Mouse (Mus musculus) left cerebral cortex, adult 2 months (tissue): ENCODE data around the gene Olfr625-ps1. TPM values are rescaled to one million over a fixed set of nuclear protein-coding genes. Genes with fewer than 3 reads are reported as not detected.
"Not testable (repeated sequence)": the region's sequence is repeated elsewhere in the genome, so short reads cannot be mapped to it uniquely, and the experiment has no call there.

ENCODE experiments used
- DNase-seq, 2 experiments: peaks; one replicate each; pipeline ENCODE4 v3.0.0; 2021 to 2022; ENCODE audit warnings: low spot score in 2 of 2, mixed read lengths in 1 of 2; ENCODE audit errors: extremely low spot score in 1 of 2
- H3K27ac ChIP-seq: fragments of 200-600 bp; 2 replicates; pipeline ENCODE4 v1.8.1; 2022
- H3K4me3 ChIP-seq: fragments of 200-600 bp; 2 replicates; pipeline ENCODE4 v1.8.1; 2022
- CTCF ChIP-seq: fragments of 200-600 bp; IDR thresholded peaks from 2 replicates; pipeline ENCODE4 v1.8.1; 2022; ENCODE audit warnings: antibody characterized with exemption, mild to moderate bottlenecking, moderate library complexity
- intact Hi-C: fragments of 180-260 bp; cut with DNase I; formaldehyde crosslinking; loops from one replicate; pipeline ENCODE4 v1.15.1; 2025
- long read RNA-seq, 2 experiments: library from polyadenylated mRNA; stranded (forward); transcript quantifications; one replicate each; pipeline ENCODE4 v2.0.0; 2021; ENCODE audit warnings: borderline mapping rate in 2 of 2
- total RNA-seq, 2 experiments: library from RNA; stranded (reverse); gene quantifications; 2 replicates each; pipeline ENCODE4 v1.2.3; 2021

Olfr625-ps1 gene
- total RNA-seq: not detected
- long read RNA-seq, experiment 1: 0 reads
- long read RNA-seq, experiment 2: 0 reads

DNA sequence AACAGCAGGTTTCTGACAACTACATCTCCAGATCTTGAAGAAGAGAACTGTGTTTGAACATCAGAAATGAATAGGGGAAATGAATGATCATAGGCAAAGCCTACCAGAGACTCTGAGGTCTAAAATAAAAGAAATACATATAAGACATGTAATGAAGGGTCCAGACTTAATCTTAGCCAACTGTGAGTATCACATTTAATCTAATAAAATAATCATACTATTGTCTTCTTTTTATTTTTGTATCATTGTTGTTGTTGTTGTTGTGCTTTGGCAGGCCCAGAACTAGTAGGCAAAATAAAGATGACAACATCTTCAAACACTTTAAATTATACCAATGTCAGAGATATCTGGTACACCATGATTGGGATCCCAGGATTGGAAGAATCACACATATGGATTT lies at the start of gene Olfr625-ps1:
Gene Olfr625-ps1 (plus strand): TSS at position 301 of the 400 bp plus-strand sequence.
- intact Hi-C loops: no loop called here
- Histone ChIP-seq H3K27ac (no peak within 1 kb of the TSS), H3K4me3 (no peak within 1 kb of the TSS)
- DNase-seq: no peak
- no peak for TF ChIP-seq CTCF

DNA sequence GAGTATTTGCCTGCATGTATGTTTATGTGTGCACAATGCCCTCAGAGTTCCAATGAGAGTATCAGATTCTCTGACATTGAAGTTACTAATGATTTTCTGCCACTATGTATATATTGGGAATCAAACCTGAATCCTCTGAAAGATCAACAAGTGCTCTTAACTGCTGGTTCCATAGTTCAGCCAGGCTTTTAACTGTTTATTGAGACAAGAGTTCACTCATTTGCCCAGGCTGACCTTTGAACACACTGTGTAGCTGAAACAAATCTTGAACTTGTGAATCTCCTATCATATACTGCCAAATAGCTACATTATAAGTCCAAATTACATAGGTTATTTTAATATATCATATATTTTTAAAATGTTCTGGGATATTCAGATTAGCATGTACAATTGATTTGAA lies 45.7 kb upstream of the Olfr625-ps1 start:
- Histone ChIP-seq H3K27ac (no peak overlapping the region), H3K4me3 (no peak overlapping the region)
- intact Hi-C loops: no loop called here
- no peak for TF ChIP-seq CTCF
- no peak for DNase-seq

DNA sequence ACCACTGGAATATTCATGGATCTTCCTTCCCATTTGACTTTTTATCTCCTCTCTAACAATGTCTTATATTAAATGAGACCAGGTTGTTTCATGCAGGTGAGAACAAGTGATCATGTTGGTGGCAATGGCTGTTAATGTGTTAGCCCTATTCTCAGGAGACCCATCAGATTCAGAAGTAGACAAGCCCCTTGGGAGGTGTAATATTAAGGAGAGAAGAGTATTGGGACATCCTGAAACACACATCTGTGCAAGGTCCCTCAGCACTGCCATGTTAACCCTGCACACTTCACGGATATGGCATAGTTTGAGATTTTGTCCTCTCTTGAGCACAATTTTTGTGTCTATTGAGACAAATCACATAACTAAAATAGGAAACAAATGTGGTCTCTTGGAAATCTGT lies 39.9 kb upstream of the Olfr625-ps1 start, which contains the start of gene Olfr622:
Gene Olfr622 (minus strand): TSS at position 101 of the 400 bp plus-strand sequence.
- TF ChIP-seq CTCF: no peak
- Histone ChIP-seq H3K27ac (no peak within 1 kb of the TSS), H3K4me3 (no peak within 1 kb of the TSS)
- no peak for DNase-seq
- intact Hi-C loops: no loop called here

DNA sequence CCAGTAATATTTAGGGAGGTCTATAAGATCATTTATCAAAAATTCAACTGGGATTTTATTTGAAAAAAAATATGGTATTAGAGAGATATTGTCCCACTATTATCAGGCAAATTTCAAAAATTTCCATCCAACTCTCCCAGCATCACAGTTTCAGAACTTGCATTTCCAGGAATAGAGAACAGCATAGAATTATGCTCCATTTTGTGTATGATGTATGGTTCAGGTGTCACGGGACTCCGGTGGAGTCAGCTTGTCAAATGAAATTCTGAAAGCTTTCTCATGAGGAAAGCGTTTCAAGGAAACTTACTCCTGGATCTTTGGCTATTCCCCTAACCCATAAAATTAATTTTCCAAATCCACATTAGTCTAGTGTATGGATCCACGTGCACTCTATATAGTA lies 38.5 kb upstream of the Olfr625-ps1 start:
- H3K27ac ChIP-seq: no peak overlapping the region
- intact Hi-C loops: no loop called here

DNA sequence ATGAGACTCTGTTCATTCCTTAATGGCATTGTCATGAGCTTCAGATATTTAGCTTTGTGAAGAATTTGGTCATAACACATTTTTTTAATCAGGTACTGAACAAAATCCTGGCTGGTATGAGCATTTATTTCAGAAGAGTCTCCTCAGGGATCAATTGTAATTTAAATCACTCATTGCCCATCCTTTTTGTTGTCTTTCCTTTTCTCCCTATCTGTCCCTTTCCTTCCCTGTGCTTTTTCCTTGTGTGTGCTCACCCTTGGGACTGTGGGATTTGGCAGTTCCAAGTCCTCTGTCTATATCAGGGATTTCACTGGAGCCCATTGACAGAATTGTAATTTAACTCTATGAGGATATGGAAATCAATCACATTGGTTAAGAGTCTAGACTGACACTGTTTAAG lies 18.9 kb upstream of the Olfr625-ps1 start, which contains the start of gene Olfr623:
Gene Olfr623 (minus strand): TSS at position 101 of the 400 bp plus-strand sequence.
- no peak for DNase-seq
- no peak within 1 kb of the TSS for H3K27ac ChIP-seq
- intact Hi-C loops: no loop called here
- no peak for TF ChIP-seq CTCF
- H3K4me3 ChIP-seq: no peak within 1 kb of the TSS

More for the DNA sequence above, 38.5 kb upstream of the Olfr625-ps1 start:
- no peak overlapping the region for H3K4me3 ChIP-seq
- DNase-seq: no peak
- TF ChIP-seq CTCF: no peak

DNA sequence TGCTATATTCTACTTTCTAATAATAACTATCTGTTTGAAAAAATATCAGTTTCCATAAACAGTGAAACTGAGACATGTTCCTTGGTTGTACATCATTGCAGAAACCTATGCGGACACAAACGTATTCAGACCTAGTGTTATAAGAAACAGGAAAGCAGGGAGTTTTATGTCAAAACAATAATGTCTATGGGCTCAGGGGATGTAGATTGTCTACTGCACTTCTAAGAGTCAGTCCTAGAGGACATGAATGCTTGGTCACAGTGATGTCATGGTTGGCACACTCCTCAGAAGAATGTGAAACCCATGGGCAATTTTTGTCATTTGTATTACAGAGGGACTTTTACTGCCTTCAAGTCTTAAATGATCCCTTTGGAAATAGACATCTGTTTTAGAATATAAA lies 11.4 kb upstream of the Olfr625-ps1 start, which contains the start of gene Olfr624:
Gene Olfr624 (minus strand): TSS at position 101 of the 400 bp plus-strand sequence.
- TF ChIP-seq CTCF: no peak
- no peak for DNase-seq
- H3K27ac ChIP-seq: no peak within 1 kb of the TSS
- intact Hi-C loops: no loop called here
- H3K4me3 ChIP-seq: no peak within 1 kb of the TSS

DNA sequence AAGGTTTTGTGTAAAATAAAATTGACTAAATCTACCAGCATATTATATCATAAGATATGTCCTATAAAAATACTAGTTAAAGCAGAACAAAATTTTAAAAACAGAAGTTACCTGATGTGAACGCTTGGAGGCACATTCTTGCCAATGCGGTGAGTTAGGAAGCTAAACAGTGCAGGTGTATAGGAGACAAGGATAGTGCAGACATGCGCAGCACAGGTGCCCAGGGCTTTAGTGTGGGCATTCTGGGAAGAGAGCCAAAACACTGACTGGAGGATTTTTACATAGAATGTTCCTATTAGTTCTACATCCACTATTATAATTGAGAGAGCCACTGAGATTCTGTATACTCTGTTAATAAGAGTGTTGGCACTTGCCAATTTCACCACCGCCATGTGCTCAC lies 16.9 kb downstream of the Olfr625-ps1 start:
- intact Hi-C loops: no loop called here
- Histone ChIP-seq H3K27ac (no peak overlapping the region), H3K4me3 (no peak overlapping the region)
- DNase-seq: no peak
- no peak for TF ChIP-seq CTCF

DNA sequence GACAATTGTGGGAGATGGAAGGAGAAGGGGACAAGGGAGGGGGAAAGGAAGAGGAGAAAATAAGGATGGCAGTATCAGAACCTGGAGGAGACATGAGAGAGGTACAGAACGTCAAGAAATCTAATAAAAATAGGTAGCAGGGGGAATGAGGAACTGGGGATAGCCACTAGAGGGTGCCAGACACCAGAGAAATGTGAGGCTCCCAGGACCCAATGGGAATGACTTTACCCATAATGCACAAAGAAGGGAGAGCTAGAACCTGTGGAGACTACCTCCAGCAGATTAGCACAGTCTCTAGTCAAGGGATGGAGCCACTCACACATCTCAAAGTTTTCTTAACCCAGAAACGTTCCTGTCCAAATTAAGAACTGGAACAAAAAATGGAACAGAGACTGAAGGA lies 29.5 kb downstream of the Olfr625-ps1 start:
- peak; percentile 15 for TF ChIP-seq CTCF
- Histone ChIP-seq H3K4me3 (no peak overlapping the region), H3K27ac (no peak overlapping the region)
- intact Hi-C loops: no loop called here
- DNase-seq: no peak

DNA sequence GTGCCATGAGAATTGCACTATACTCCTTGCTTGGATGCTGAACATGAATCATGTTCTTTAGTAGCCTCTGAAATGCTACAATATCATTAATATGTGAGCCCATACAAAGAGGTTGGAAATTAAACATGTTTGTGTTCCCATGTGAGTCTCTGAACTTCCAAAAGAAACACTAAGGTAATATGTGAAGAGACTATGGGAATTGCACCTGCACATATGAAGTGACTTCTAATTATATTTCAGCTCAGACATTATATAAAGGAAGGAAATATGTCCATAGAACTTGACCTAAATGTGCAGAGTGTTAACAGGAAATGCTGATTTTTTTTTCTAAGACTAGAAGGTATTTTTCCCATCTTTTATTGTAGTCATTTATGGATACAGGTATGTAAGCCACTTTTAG lies 31.9 kb downstream of the Olfr625-ps1 start, which contains the start of gene Olfr243:
Gene Olfr243 (plus strand): TSS at position 301 of the 400 bp plus-strand sequence.
- intact Hi-C loops: no loop called here

DNA sequence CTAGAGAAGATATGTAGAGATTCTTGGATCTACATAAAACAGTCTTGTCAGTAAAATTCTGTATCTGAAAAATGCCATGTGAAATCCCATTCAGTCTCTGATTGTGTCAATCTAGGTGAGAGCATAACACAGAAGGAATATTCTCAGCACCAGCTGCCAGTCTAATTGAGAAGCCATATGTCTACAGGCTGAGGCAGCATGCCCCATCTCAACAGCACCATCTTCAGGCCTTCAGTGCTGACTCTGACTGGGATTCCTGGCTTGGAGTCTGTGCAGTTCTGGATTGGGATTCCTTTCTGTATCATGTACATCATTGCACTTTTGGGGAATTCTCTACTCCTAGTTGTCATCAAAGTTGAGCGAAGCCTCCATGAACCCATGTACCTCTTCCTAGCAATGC lies 33.9 kb downstream of the Olfr625-ps1 start:
- intact Hi-C loops, DNase-seq, H3K4me3 ChIP-seq, H3K27ac ChIP-seq: not testable (repeated sequence)

More for the DNA sequence above, 31.9 kb downstream of the Olfr625-ps1 start, which contains the start of gene Olfr243:
- H3K4me3 ChIP-seq: no peak within 1 kb of the TSS
- no peak for TF ChIP-seq CTCF
- H3K27ac ChIP-seq: no peak within 1 kb of the TSS
- no peak for DNase-seq

DNA sequence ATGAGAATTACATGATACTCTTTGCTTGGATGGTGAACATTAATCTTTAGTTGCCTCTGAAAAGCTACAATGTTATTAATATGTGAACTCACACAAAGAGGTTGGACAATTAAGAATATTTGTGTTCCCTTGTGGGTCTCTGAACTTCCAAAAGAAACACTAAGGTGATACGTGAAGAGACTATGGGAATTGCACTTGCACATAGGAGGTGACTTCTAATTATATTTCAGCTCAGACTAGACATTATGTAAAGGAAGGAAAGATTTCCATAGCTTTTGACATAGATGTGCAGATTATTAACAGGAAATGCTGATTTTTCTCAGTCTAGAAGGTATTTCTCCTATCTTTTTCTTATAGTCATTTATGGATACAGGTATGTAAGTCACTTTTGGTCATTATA lies 47.6 kb downstream of the Olfr625-ps1 start, which contains the start of gene Olfr628:
Gene Olfr628 (plus strand): TSS at position 301 of the 400 bp plus-strand sequence.
- intact Hi-C loops: no loop called here
- DNase-seq: no peak
- TF ChIP-seq CTCF: no peak
- H3K27ac ChIP-seq: no peak within 1 kb of the TSS
- H3K4me3 ChIP-seq: no peak within 1 kb of the TSS

Other genes starting within 250 kb of the Olfr625-ps1 start
- gene Olfr605, start 237.3 kb upstream of the Olfr625-ps1 start, total RNA-seq: not detected
- gene Olfr606, start 233.7 kb upstream of the Olfr625-ps1 start, total RNA-seq: not detected
- not detected for gene Olfr607, start 218.6 kb upstream of the Olfr625-ps1 start, total RNA-seq
- gene Olfr608, start 212.8 kb upstream of the Olfr625-ps1 start, total RNA-seq: not detected
- gene Olfr609, start 184.7 kb upstream of the Olfr625-ps1 start, total RNA-seq: not detected
- gene Olfr610, start 170.6 kb upstream of the Olfr625-ps1 start, total RNA-seq: not detected
- not detected for gene Olfr611, start 161.9 kb upstream of the Olfr625-ps1 start, total RNA-seq
- gene Olfr612, start 140.0 kb upstream of the Olfr625-ps1 start, total RNA-seq: not detected
- gene Olfr613, start 134.6 kb upstream of the Olfr625-ps1 start, total RNA-seq: not detected
- gene Olfr615, start 126.6 kb upstream of the Olfr625-ps1 start, total RNA-seq: not detected
- not detected for gene Olfr616, start 113.6 kb upstream of the Olfr625-ps1 start, total RNA-seq
- not detected for gene Olfr617, start 109.7 kb upstream of the Olfr625-ps1 start, total RNA-seq
- not detected for gene Olfr618, start 92.6 kb upstream of the Olfr625-ps1 start, total RNA-seq
- gene Olfr619, start 82.1 kb upstream of the Olfr625-ps1 start, total RNA-seq: not detected
- not detected for gene Olfr620, start 70.2 kb upstream of the Olfr625-ps1 start, total RNA-seq
- not detected for gene Olfr622, start 40.0 kb upstream of the Olfr625-ps1 start, total RNA-seq
- gene Olfr623, start 19.0 kb upstream of the Olfr625-ps1 start, total RNA-seq: not detected
- gene Olfr624, start 11.5 kb upstream of the Olfr625-ps1 start, total RNA-seq: under 1 TPM in 1 of 2 experiments, not detected in 1; 0.07 TPM
- gene Olfr243, start 32.0 kb downstream of the Olfr625-ps1 start, total RNA-seq: not detected
- not detected for gene Olfr628, start 47.7 kb downstream of the Olfr625-ps1 start, total RNA-seq
- not detected for gene Olfr629, start 62.2 kb downstream of the Olfr625-ps1 start, total RNA-seq
- not detected for gene Olfr630, start 74.6 kb downstream of the Olfr625-ps1 start, total RNA-seq
- gene Olfr69, start 88.9 kb downstream of the Olfr625-ps1 start, total RNA-seq: not detected
- not detected for gene Olfr68, start 97.0 kb downstream of the Olfr625-ps1 start, total RNA-seq
- gene Olfr67, start 109.1 kb downstream of the Olfr625-ps1 start, total RNA-seq: not detected
- gene Hbb-bt, start 131.3 kb downstream of the Olfr625-ps1 start, total RNA-seq: 10 to 100 TPM; 29.5 to 36.6 TPM
- 100 to 1,000 TPM; 305 to 339 TPM for gene Hbb-bs, start 145.4 kb downstream of the Olfr625-ps1 start, total RNA-seq
- not detected for gene Hbb-bh2, start 157.8 kb downstream of the Olfr625-ps1 start, total RNA-seq
- not detected for gene Hbb-bh1, start 160.4 kb downstream of the Olfr625-ps1 start, total RNA-seq
- not detected for gene Hbb-y, start 170.5 kb downstream of the Olfr625-ps1 start, total RNA-seq
- gene Olfr66, start 203.5 kb downstream of the Olfr625-ps1 start, total RNA-seq: not detected
- not detected for gene Olfr64, start 211.8 kb downstream of the Olfr625-ps1 start, total RNA-seq
- gene Olfr65, start 220.8 kb downstream of the Olfr625-ps1 start, total RNA-seq: not detected
- not detected for gene Olfr631, start 246.1 kb downstream of the Olfr625-ps1 start, total RNA-seq